Mouse (Mus musculus) kidney, adult 2 months (tissue): ENCODE results near the gene Zfp174. TPM values are rescaled to one million over a fixed set of nuclear protein-coding genes. Genes with fewer than 3 reads are reported as not detected.

Experiments
- DNase-seq: peaks from one replicate; pipeline ENCODE4 v3.0.0; 2021
- H3K27ac ChIP-seq: fragments of 200-500 bp; 2 replicates; pipeline ENCODE4 v1.5.1; 2012; ENCODE audit warnings: low read depth, low read length, control low read depth, inconsistent platforms; ENCODE audit not compliant: insufficient read depth
- H3K27me3 ChIP-seq: fragments of 200-500 bp; replicated peaks from 2 replicates; pipeline ENCODE4 v1.6.1; 2012; ENCODE audit warnings: mild to moderate bottlenecking, moderate library complexity, low read length, inconsistent platforms; ENCODE audit not compliant: control insufficient read depth, insufficient read depth
- H3K36me3 ChIP-seq: fragments of 200-500 bp; 2 replicates; pipeline ENCODE4 v1.6.1; 2012; ENCODE audit warnings: mild to moderate bottlenecking, moderate library complexity, low read length, inconsistent platforms; ENCODE audit not compliant: control insufficient read depth, insufficient read depth
- H3K4me1 ChIP-seq: fragments of 200-500 bp; 2 replicates; pipeline ENCODE4 v1.6.1; 2011; ENCODE audit warnings: low read length; ENCODE audit not compliant: control insufficient read depth, insufficient read depth
- H3K4me3 ChIP-seq: fragments of 200-500 bp; 2 replicates; pipeline ENCODE4 v1.5.1; 2011; ENCODE audit warnings: mild to moderate bottlenecking, low read depth, low read length, control low read depth; ENCODE audit not compliant: insufficient read depth
- CTCF ChIP-seq: fragments of 200-500 bp; conservative IDR thresholded peaks from 2 replicates; pipeline ENCODE4 v1.5.1; 2011; ENCODE audit warnings: low read depth, mild to moderate bottlenecking, control low read depth, low read length, moderate library complexity, mixed read lengths; ENCODE audit not compliant: insufficient read depth, insufficient read length
- POLR2A ChIP-seq: fragments of 200-500 bp; IDR thresholded peaks from one replicate; pipeline ENCODE4 v1.6.1; 2011; ENCODE audit warnings: low read depth, low read length, control low read depth
- WGBS: fragments of 180-500 bp; shearing (Covaris S2); methylation state at CpG from one replicate; pipeline ENCODE4 v1.1.7; 2018; 5-methylcytosine and 5-hydroxymethylcytosine counted together
- polyA plus RNA-seq: library from polyadenylated mRNA; depleted of rRNA; stranded (reverse); fragments of >200 nt; gene quantifications from 2 replicates; pipeline ENCODE4 v1.2.3, GENCODE M21; 2012

Gene Zfp174
- polyA plus RNA-seq, 1 experiment = 1.1 TPM

GRCm38 (mm10) chr16:3884201-3885064, 37.4 kb downstream of the Zfp174 start, which contains the start of the genes Zfp597 and Gm20695:
Gene Zfp597, minus strand, starts transcription at chr16:3884561.
Gene Gm20695, plus strand, starts transcription at chr16:3884648.
- TF ChIP-seq CTCF = no peak
- TF ChIP-seq POLR2A = peak; percentile 37
- no peaks in the 10 kb centered on the region for H3K27me3 ChIP-seq
- H3K27ac ChIP-seq = peak within 1 kb of the TSS; percentile 92
- under 1% methylated on average over 88 of the region's 88 CpGs for WGBS
- H3K36me3 ChIP-seq = no peaks in the 10 kb centered on the region
- DNase-seq = peak; percentile 96
- peaks cover 3% of the 10 kb centered on the region; the same call in 1 of the 2 replicates for H3K4me1 ChIP-seq
- peak within 1 kb of the TSS; percentile 85 for H3K4me3 ChIP-seq

- peak; percentile 33 for DNase-seq
- no peak for TF ChIP-seq CTCF
- TF ChIP-seq POLR2A = no peak
Measured at GRCm38 (mm10) chr16:3885065-3885670, 38.1 kb downstream of the Zfp174 start.

GRCm38 (mm10) chr16:3891621-3892295, 44.7 kb downstream of the Zfp174 start:
- no peaks in the 10 kb centered on the region; the same call in 1 of the 2 replicates for H3K36me3 ChIP-seq
- H3K4me3 ChIP-seq = no peak overlapping the region
- no peak overlapping the region for H3K27ac ChIP-seq
- 0 out of 2 replicates have a peak, but pooled peaks cover 5% of the 10 kb centered on the region for H3K4me1 ChIP-seq
- TF ChIP-seq CTCF (no peak), POLR2A (no peak)
- DNase-seq = no peak
- H3K27me3 ChIP-seq = no peaks in the 10 kb centered on the region
- WGBS = 85% methylated on average over 14 of the region's 14 CpGs

More at GRCm38 (mm10) chr16:3885065-3885670, 38.1 kb downstream of the Zfp174 start:
- H3K36me3 ChIP-seq = no peaks in the 10 kb centered on the region
- H3K27me3 ChIP-seq = no peaks in the 10 kb centered on the region
- H3K4me3 ChIP-seq = peak overlapping the region; percentile 85
- H3K27ac ChIP-seq = peak overlapping the region; percentile 92
- peaks cover 3% of the 10 kb centered on the region; the same call in 1 of the 2 replicates for H3K4me1 ChIP-seq
- under 1% methylated on average over 10 of the region's 10 CpGs for WGBS

GRCm38 (mm10) chr16:3893739-3894138, 46.7 kb downstream of the Zfp174 start:
- 43% methylated on average over 3 of the region's 3 CpGs for WGBS
- no peaks in the 10 kb centered on the region; the same call in 1 of the 2 replicates for H3K36me3 ChIP-seq
- H3K4me3 ChIP-seq = no peak overlapping the region
- no peak for TF ChIP-seq POLR2A
- TF ChIP-seq CTCF = no peak
- H3K27me3 ChIP-seq = no peaks in the 10 kb centered on the region
- no peak overlapping the region for H3K27ac ChIP-seq
- 0 out of 2 replicates have a peak, but pooled peaks cover 2% of the 10 kb centered on the region for H3K4me1 ChIP-seq
- DNase-seq = no peak

GRCm38 (mm10) chr16:3895173-3895792, 48.2 kb downstream of the Zfp174 start:
- Histone ChIP-seq H3K27me3 (no peaks in the 10 kb centered on the region), H3K4me3 (no peak overlapping the region), H3K4me1 (0 out of 2 replicates have a peak, but pooled peaks cover 2% of the 10 kb centered on the region), H3K36me3 (peaks cover 3% of the 10 kb centered on the region), H3K27ac (peak overlapping the region; percentile 76)
- TF ChIP-seq CTCF (no peak), POLR2A (no peak)
- 52% methylated on average over 9 of the region's 9 CpGs for WGBS
- peak; percentile 63 for DNase-seq

- 0 out of 2 replicates have a peak, but pooled peaks cover 2% of the 10 kb centered on the region for H3K4me1 ChIP-seq
- no peak overlapping the region for H3K4me3 ChIP-seq
- TF ChIP-seq CTCF (no peak), POLR2A (no peak)
- DNase-seq = no peak
- H3K27me3 ChIP-seq = no peaks in the 10 kb centered on the region
- WGBS = 65% methylated on average over 6 of the region's 6 CpGs
- H3K27ac ChIP-seq = no peak overlapping the region
- H3K36me3 ChIP-seq = peaks cover 3% of the 10 kb centered on the region
Measured at GRCm38 (mm10) chr16:3896046-3896445, 49.0 kb downstream of the Zfp174 start.
